Mouse (Mus musculus): ENCODE data around the gene Spa17.

The Spa17 gene

GRCm38 (mm10) chr9:37616770-37617169 is 3.2 kb upstream of the Spa17 start:
- DNase-seq (ENCODE audit: extremely low spot score): peak; percentile 45

DNA sequence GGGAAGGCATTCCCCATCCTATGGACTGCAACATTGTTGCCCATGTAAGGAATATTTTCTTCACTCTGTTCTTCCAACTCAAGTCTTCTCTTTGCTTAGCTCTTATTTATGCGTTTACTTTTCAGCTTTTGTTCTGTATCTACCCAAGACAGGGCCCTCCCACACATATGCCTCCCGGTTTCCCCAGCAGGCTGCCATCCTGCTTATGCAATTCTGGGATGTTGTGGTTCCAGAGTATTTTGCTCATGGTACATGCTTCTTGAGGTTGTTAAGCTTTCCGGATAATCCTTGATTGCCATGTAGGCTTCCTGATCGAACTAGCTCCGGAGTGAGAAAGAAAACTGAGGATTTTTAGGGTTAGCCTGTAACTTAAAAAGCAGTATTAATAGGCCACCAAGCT is 1.7 kb upstream of the Spa17 start:
- DNase-seq (ENCODE audit: extremely low spot score): no peak

DNA sequence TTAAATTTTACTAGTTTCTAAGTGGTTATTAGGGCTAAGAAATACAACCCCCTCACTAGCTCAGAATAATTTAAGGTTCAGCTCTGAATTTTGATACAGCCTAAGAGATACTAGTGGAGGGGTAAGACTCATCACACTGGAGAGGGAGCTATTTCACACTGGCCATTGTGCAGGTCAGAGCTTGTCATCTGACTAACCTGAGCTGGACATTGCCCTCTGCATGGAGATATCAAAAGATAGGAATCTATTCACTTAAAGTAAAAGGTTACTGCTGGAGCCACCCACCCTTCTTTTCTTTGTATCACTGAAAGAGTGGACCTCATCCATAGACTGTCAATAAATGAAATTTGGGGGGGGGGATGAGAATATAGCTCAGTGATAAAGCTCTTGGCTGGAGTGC is 794 bp upstream of the Spa17 start:
- no peak for DNase-seq (ENCODE audit: extremely low spot score)

DNA sequence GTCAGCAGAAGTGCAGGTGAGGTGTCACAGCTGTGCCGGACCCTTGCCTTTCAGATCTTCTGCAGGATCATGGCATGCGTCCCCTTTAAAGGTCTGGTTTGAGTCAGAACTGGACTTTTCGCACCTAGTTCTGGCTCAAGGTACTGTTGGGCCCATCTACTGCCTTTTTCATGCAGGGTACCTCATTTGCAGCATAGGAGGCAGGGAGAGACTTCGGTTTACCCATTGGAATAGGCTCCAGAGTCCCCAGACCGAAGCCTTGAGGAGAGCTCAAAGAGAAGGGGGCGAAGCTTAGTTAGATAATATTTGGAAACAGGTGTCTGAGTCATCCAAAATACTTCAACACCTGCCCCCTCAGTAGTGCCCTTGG is 374 bp upstream of the Spa17 start:
- DNase-seq (ENCODE audit: extremely low spot score): no peak

DNA sequence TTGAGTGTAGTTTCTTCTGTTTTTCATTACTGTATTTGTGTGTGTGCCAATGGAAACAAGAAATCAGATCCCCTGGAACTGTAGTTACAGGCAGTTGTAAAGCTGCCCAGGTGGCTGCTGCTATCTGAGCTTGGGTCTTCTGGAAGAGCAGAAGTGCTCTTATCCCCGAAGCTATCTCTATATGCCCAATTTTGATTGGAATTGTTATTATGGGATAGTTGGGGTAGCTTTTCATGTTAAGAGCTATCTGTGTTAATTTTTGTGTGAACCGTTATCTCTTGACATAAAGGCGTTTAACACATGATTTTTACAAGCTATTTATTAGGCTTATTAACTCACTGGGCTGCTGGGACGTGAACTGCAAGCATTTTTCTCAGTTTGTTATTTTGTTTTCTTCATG is 4.0 kb downstream of the Spa17 start:
- DNase-seq (ENCODE audit: extremely low spot score): no peak

GRCm38 (mm10) chr9:37605089-37605488 is 8.4 kb downstream of the Spa17 start:
- no peak for DNase-seq (ENCODE audit: extremely low spot score)

DNA sequence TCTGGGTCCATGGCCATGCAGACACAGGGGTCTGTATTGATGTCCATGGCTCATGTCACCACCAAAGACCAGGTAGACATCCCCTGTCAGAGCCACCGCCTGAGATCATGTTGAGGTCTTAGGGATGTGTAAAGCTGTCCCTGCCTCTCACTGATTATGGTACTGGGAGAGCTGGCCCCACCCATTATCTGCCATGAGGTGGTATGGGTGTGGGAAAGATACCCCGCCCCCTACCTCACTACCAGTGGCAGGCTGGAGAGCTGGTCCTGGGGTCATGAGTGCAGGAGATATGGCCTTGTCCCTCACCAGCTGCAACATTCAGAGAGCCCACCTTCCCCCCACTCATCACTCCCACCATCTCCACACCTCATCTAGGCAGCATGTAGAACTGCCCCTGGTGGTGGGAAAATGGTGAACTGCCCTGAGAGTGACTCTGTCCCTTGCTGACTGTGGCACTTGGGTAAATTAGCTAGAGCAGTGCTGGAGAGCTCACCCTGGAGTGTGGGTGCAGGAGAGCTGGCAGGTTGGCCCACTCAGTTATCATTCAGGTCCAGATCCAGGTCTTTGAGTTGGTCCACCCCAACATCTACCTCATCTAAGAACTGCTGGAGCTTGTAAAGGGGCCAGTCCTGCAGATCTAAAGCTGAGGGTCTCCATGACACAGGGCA is 12.8 kb downstream of the Spa17 start:
- no peak for DNase-seq (ENCODE audit: extremely low spot score)

DNA sequence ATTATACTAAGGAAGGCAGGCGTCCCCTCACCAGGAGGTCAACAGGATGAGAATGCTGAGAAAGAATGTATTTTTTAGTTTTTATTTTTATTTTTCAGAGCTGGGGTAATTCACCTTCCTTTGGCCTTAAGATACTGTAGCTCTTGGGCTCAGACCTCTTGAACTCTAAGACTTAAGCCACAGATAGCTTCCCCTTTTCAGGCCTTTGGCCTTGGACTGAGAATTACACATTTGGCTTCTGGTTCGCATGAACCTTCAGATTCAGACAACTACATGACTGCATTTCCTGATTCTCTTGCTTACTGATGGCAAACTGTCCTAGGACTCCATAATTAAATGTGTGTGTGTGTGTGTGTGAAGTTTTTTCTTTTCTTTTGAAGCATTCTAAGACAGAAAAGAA is 14.9 kb downstream of the Spa17 start:
- DNase-seq (ENCODE audit: extremely low spot score): no peak

- DNase-seq (ENCODE audit: extremely low spot score): no peak
Observed at GRCm38 (mm10) chr9:37595570-37595969, 18.0 kb downstream of the Spa17 start.

DNA sequence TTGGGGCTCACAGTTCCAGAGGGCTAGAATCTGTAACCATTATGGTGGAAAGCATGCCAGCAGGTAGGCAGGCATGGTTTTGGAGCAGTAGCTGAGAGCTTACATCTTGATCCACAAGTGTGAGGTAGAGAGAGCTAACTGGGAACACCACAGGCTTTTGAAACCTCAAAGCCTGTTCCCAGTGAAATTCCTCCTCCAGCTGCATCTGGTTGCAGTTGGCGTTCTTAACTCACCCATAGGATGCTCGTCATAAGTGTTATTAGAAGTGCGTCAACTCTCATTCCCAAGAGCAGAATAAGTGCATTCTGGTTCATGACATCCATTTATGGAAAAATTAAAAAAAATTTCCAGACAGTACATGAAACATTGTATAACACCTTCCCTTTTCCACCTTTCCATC is 19.8 kb downstream of the Spa17 start:
- DNase-seq (ENCODE audit: extremely low spot score): no peak

DNA sequence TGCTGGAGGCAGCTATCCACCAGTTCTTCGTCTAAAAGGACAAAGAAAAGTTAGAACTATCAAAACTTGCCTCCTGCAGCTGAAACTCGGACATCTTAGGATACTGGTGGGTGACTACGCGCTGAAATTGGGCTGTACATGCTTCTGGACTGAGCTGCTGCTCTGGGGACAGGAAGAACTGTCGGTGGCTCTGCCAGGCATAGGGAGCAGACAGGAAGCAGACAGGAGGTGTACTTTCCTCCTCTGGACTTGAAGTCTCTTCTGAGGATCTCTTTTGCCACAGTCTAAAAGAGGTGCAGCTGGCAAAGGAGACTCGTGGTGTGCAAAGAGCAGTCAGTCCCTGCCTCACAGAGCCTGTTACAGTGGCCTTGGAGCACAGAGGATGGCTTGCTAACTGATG is 20.9 kb downstream of the Spa17 start:
- DNase-seq (ENCODE audit: extremely low spot score): no peak

- DNase-seq (ENCODE audit: extremely low spot score): no peak
Observed at GRCm38 (mm10) chr9:37592025-37592424, 21.5 kb downstream of the Spa17 start.

GRCm38 (mm10) chr9:37590381-37590780 is 23.1 kb downstream of the Spa17 start:
- no peak for DNase-seq (ENCODE audit: extremely low spot score)

DNA sequence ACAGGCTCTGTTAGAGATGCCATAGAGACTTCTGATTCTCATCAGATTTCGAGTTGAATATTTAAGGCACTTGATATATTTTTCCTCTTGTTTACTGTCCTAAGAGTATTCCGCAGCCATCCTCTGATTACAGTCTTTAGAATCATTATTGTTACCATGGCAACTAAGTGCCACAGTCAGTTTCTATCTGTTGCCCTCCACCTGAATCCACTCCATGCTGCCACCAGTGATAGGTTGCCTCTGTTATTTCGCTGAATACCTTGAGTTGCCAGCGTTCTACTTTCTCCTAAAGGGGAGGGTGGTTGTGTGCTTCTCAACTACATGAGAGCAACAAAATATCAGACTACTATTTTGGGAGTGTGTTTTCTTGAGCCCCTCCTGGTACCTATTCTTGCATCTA is 26.8 kb downstream of the Spa17 start:
- DNase-seq (ENCODE audit: extremely low spot score): no peak

DNA sequence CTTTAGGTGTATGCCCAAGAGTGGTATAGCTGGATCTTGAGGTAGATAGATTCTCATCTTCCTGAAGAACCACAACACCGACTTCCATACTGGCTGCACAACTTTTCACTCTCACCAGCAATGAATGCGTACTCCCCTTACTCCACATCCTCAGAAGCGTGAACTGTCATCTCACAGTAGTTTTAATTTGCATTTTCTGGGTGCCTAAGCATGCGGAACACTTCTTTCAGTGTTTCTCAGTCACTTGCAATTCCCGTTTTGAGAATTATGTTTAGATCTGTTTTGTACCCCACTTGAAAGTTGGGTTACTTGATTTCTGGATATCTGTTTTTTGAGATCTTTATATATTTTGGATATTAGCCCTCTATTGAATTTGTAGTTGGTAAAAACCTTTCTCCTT is 29.9 kb downstream of the Spa17 start:
- DNase-seq (ENCODE audit: extremely low spot score): no peak

DNA sequence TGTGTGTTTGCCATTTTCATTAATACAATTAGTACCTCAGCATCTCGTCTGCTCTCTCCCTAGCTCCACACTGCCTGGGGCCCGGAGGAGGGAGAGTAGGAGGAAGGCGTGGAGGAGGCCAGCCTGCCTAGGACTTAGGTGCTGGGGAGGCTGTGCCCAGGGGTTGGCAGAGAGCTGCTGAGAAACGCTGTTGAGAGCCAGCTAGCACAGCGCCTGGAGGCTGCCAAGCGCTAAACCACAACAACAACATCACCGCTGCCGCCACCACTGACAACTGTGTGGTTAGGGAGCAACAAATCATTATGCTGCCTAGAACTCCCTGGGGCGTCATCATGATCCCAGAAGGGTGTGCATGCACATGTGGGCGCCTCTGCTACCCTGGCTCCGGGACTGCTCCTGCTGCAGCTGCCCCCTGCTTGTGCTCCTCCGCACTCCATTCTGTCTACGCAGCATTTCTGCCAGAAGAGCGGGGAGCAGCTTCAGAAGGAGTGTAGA is 37.0 kb downstream of the Spa17 start:
- no peak for DNase-seq (ENCODE audit: extremely low spot score)

DNA sequence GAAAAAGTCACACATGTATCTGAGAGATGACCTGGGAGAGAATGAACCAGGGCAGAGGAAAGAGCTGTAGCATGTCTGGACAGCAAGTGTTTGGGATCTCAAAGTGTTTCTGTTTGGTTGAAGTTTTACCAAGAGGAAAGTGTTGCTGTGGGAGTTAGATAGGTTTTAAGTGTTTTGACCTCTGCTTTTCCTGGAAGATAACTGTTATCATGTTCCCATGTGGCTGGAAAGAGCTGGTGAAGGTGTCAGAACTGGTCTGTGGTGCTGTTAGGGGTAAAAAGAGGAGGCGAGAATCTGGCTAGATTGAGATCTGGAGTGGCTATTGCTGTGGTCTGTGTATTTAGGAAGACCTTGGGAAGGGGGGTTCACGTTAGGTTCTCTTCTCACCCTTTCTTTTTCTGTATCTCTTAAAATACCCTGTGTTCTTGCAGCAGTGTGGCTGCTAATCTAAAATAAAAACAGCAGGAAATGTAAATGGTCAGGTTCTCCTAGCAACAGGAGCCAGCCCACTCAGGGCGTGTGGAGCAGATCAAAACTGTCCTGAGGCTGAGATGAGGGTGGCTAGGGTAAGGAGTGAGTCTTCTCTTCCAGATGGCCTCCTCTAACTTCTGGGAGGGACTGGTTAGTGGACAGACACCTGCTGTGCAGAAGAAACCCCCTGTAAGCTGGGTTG is 41.2 kb downstream of the Spa17 start:
- DNase-seq (ENCODE audit: extremely low spot score): no peak

DNA sequence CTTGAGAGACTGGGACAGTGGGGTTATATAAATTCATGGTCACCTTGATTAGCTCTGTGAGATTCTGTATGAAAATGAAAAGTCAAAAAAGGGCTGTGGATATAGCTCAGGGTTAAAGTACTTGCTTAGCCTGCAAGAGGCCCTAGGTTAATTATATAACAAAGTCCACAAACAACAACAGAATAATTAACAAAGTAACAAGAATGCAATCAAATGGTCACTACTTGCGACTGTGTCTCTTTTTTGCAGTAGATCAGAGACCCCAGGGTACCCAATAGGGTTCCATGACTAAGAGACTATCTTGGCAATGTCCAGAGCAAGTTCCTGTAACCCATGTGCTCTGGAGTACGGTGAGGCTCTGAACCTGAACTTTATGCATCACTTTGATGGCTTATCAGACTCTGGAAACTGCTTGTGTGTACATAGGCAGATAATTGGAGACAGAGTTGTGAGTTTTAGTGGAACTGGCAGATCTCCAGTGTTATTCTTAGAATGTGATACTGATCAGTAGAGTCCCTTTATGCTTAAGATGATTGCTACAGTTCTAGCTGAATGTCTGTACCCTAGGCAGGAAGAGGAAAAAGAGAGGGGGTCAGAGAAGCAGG is 44.2 kb downstream of the Spa17 start:
- no peak for DNase-seq (ENCODE audit: extremely low spot score)

- no peak for DNase-seq (ENCODE audit: extremely low spot score)
Observed at GRCm38 (mm10) chr9:37568605-37569214, 44.8 kb downstream of the Spa17 start.

GRCm38 (mm10) chr9:37567892-37568604 is 45.5 kb downstream of the Spa17 start:
- no peak for DNase-seq (ENCODE audit: extremely low spot score)

GRCm38 (mm10) chr9:37567454-37567853 is 46.1 kb downstream of the Spa17 start:
- no peak for DNase-seq (ENCODE audit: extremely low spot score)

DNA sequence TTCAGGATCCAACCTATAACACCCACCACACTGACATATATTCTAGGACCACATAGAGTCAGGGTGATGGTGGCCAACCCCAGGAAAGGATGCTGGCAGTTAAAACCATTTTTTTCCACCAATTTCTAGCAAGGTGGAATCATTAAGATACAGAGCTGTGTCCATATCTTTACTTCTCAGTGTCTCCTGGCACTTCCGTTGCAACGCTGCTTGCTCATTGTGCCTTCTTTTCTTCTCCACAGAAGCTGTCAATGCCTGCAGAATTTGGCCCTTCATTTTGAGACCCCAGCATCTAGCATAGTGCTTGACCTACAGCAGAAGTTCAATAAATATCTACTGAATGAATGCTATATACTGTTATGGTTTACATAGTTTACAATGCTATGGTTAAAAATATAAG is 46.5 kb downstream of the Spa17 start:
- no peak for DNase-seq (ENCODE audit: extremely low spot score)

All from embryo, embryonic 9.5 days (tissue).